Mouse (Mus musculus): ENCODE measurements around the gene Gcn1l1. TPM values are rescaled to one million over a fixed set of nuclear protein-coding genes. Genes with fewer than 3 reads are reported as not detected.

Gcn1l1 gene
- polyA plus RNA-seq, 2 experiments: 11.4 to 14.8 TPM

DNA sequence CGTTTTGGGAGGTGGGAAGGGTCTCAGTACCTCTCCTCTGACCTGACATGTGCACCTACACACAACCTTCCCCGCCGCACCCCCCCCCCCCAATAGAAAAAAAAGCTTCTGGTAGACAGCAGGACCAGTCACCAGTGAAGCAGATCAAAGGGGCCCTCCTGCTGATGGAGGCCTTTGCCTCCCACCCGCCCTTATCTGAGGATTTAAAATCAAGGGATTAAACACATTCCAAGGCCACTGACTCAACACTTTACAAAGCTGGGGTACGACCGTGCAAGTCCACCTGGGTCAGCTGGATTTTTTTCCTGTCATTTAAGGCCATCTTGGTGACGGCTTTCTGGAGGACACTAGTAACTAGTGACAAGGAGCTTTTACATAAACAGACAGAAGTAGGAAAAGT is 102.8 kb downstream of the Gcn1l1 start:
- no peak for DNase-seq (ENCODE audit: low read depth in 3 of 3, low spot score in 3 of 3)
- no peak for ATAC-seq (ENCODE audit: insufficient read depth)
- H3K4me3 ChIP-seq (ENCODE audit: insufficient read depth in 1 of 2, low read depth in 2 of 2, low read length in 2 of 2): no peak overlapping the region
- H3K27me3 ChIP-seq (ENCODE audit: control insufficient read depth, insufficient read depth, low read length): no peaks in the 10 kb centered on the region
- no peaks in the 10 kb centered on the region for H3K4me1 ChIP-seq (replicated peaks; ENCODE audit: control insufficient read depth in 2 of 2, insufficient read depth in 2 of 2, low read length in 1 of 2)
- TF ChIP-seq CTCF (IDR thresholded peaks at IDR 0.05; ENCODE audit: low read depth): no peak
- no peak for TF ChIP-seq EP300 (IDR thresholded peaks at IDR 0.05; ENCODE audit: low read depth)
- no peaks in the 10 kb centered on the region for H3K36me3 ChIP-seq (replicated peaks; ENCODE audit: control insufficient read depth, insufficient read depth, low read depth)
- WGBS (ENCODE audit: insufficient replicate concordance): 35% methylated on average over 7 of the region's 7 CpGs
- H3K9ac ChIP-seq (replicated peaks): no peak overlapping the region
- H3K9me3 ChIP-seq (ENCODE audit: control insufficient read depth, low read length): no peaks in the 10 kb centered on the region
- no peak overlapping the region for H3K4me2 ChIP-seq (ENCODE audit: low read depth)
- H3K27ac ChIP-seq: no peak overlapping the region

GRCm38 (mm10) chr5:115668986-115669385 is 103.9 kb downstream of the Gcn1l1 start:
- H3K27ac ChIP-seq: no peak overlapping the region
- DNase-seq (ENCODE audit: low read depth in 3 of 3, low spot score in 3 of 3) (no peak), ATAC-seq (ENCODE audit: insufficient read depth) (no peak)
- 75% methylated on average over 12 of the region's 12 CpGs for WGBS (ENCODE audit: insufficient replicate concordance)
- no peak overlapping the region for H3K4me3 ChIP-seq (ENCODE audit: insufficient read depth in 1 of 2, low read depth in 2 of 2, low read length in 2 of 2)
- TF ChIP-seq EP300 (IDR thresholded peaks at IDR 0.05; ENCODE audit: low read depth) (no peak), CTCF (IDR thresholded peaks at IDR 0.05; ENCODE audit: low read depth) (no peak)
- H3K27me3 ChIP-seq (ENCODE audit: control insufficient read depth, insufficient read depth, low read length): no peaks in the 10 kb centered on the region
- H3K4me1 ChIP-seq (replicated peaks; ENCODE audit: control insufficient read depth in 2 of 2, insufficient read depth in 2 of 2, low read length in 1 of 2): no peaks in the 10 kb centered on the region
- H3K9me3 ChIP-seq (ENCODE audit: control insufficient read depth, low read length): no peaks in the 10 kb centered on the region
- no peaks in the 10 kb centered on the region for H3K36me3 ChIP-seq (replicated peaks; ENCODE audit: control insufficient read depth, insufficient read depth, low read depth)
- no peak overlapping the region for H3K4me2 ChIP-seq (ENCODE audit: low read depth)
- no peak overlapping the region for H3K9ac ChIP-seq (replicated peaks)

DNA sequence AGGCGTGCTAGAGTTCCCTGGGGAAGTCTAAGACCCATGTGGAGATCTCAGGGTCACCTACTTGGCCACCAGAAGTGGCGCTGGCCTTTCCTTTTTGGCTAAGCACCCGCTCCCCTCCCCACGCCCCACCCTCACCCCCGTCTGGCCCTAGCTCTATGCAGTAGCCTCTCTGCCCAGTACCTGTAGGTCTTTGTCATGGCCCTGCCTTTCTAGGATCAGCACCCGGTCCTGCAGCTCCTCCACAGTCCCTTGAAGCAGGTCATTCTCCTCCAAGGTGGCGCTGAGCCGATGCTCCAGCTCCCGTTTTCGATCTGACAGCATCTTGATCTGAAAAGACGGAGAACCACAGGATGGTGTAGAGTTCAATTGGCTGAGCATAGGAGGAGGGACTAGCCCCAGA is 104.9 kb downstream of the Gcn1l1 start:
- WGBS (ENCODE audit: insufficient replicate concordance): 65% methylated on average over 11 of the region's 11 CpGs
- Histone ChIP-seq H3K4me2 (ENCODE audit: low read depth) (no peak overlapping the region), H3K4me3 (ENCODE audit: insufficient read depth in 1 of 2, low read depth in 2 of 2, low read length in 2 of 2) (no peak overlapping the region), H3K9ac (replicated peaks) (no peak overlapping the region), H3K4me1 (replicated peaks; ENCODE audit: control insufficient read depth in 2 of 2, insufficient read depth in 2 of 2, low read length in 1 of 2) (no peaks in the 10 kb centered on the region), H3K27ac (no peak overlapping the region), H3K9me3 (ENCODE audit: control insufficient read depth, low read length) (no peaks in the 10 kb centered on the region), H3K36me3 (replicated peaks; ENCODE audit: control insufficient read depth, insufficient read depth, low read depth) (no peaks in the 10 kb centered on the region), H3K27me3 (ENCODE audit: control insufficient read depth, insufficient read depth, low read length) (no peaks in the 10 kb centered on the region)
- DNase-seq (ENCODE audit: low read depth in 3 of 3, low spot score in 3 of 3) (no peak), ATAC-seq (ENCODE audit: insufficient read depth) (no peak)
- TF ChIP-seq CTCF (IDR thresholded peaks at IDR 0.05; ENCODE audit: low read depth): no peak

GRCm38 (mm10) chr5:115670406-115670805 is 105.4 kb downstream of the Gcn1l1 start:
- Histone ChIP-seq H3K27me3 (ENCODE audit: control insufficient read depth, insufficient read depth, low read length) (no peaks in the 10 kb centered on the region), H3K9ac (replicated peaks) (no peak overlapping the region), H3K4me3 (ENCODE audit: insufficient read depth in 1 of 2, low read depth in 2 of 2, low read length in 2 of 2) (no peak overlapping the region), H3K4me2 (ENCODE audit: low read depth) (no peak overlapping the region), H3K27ac (no peak overlapping the region), H3K36me3 (replicated peaks; ENCODE audit: control insufficient read depth, insufficient read depth, low read depth) (no peaks in the 10 kb centered on the region), H3K4me1 (replicated peaks; ENCODE audit: control insufficient read depth in 2 of 2, insufficient read depth in 2 of 2, low read length in 1 of 2) (no peaks in the 10 kb centered on the region), H3K9me3 (ENCODE audit: control insufficient read depth, low read length) (no peaks in the 10 kb centered on the region)
- 44% methylated on average over 2 of the region's 2 CpGs for WGBS (ENCODE audit: insufficient replicate concordance)
- ATAC-seq (ENCODE audit: insufficient read depth): no peak
- no peak for DNase-seq (ENCODE audit: low read depth in 3 of 3, low spot score in 3 of 3)
- TF ChIP-seq CTCF (IDR thresholded peaks at IDR 0.05; ENCODE audit: low read depth) (no peak), EP300 (IDR thresholded peaks at IDR 0.05; ENCODE audit: low read depth) (no peak)

GRCm38 (mm10) chr5:115671846-115672245 is 106.8 kb downstream of the Gcn1l1 start:
- DNase-seq (ENCODE audit: low read depth in 3 of 3, low spot score in 3 of 3): no peak
- ATAC-seq (ENCODE audit: insufficient read depth): no peak

More at GRCm38 (mm10) chr5:115671846-115672245, 106.8 kb downstream of the Gcn1l1 start:
- Histone ChIP-seq H3K27me3 (ENCODE audit: control insufficient read depth, insufficient read depth, low read length) (no peaks in the 10 kb centered on the region), H3K9ac (replicated peaks) (no peak overlapping the region), H3K4me2 (ENCODE audit: low read depth) (no peak overlapping the region), H3K27ac (no peak overlapping the region), H3K9me3 (ENCODE audit: control insufficient read depth, low read length) (no peaks in the 10 kb centered on the region), H3K36me3 (replicated peaks; ENCODE audit: control insufficient read depth, insufficient read depth, low read depth) (no peaks in the 10 kb centered on the region), H3K4me1 (replicated peaks; ENCODE audit: control insufficient read depth in 2 of 2, insufficient read depth in 2 of 2, low read length in 1 of 2) (no peaks in the 10 kb centered on the region), H3K4me3 (ENCODE audit: insufficient read depth in 1 of 2, low read depth in 2 of 2, low read length in 2 of 2) (no peak overlapping the region)
- 57% methylated on average over 8 of the region's 8 CpGs for WGBS (ENCODE audit: insufficient replicate concordance)
- no peak for TF ChIP-seq EP300 (IDR thresholded peaks at IDR 0.05; ENCODE audit: low read depth)
- TF ChIP-seq CTCF (IDR thresholded peaks at IDR 0.05; ENCODE audit: low read depth): no peak

Small RNA genes within 50 kb of the gene (microRNA-seq; reads per million reads assigned to microRNA genes)
- not detected for gene Mir7029
- not detected for gene Mir7030

Other genes with a start within 250 kb of the Gcn1l1 start
- gene Srsf9, start 238.1 kb upstream of the Gcn1l1 start, polyA plus RNA-seq (2012; rRNA removed): 31.8 and 46.2 TPM in 2 replicates
- gene Srsf9, start 238.1 kb upstream of the Gcn1l1 start, polyA plus RNA-seq (2014; fragmentation: Nextera tagmentation; extraction: Ambion mirVana): 81.6 and 93.6 TPM in 2 replicates
- gene Gatc, start 224.1 kb upstream of the Gcn1l1 start, polyA plus RNA-seq (2012; rRNA removed): 11.6 and 12.5 TPM in 2 replicates
- gene Gatc, start 224.1 kb upstream of the Gcn1l1 start, polyA plus RNA-seq (2014; fragmentation: Nextera tagmentation; extraction: Ambion mirVana): 13.6 and 15.4 TPM in 2 replicates
- gene Triap1, start 224.0 kb upstream of the Gcn1l1 start, polyA plus RNA-seq (2012; rRNA removed): 11.0 and 15.4 TPM in 2 replicates
- gene Triap1, start 224.0 kb upstream of the Gcn1l1 start, polyA plus RNA-seq (2014; fragmentation: Nextera tagmentation; extraction: Ambion mirVana): 28.9 and 30.8 TPM in 2 replicates
- gene Cox6a1, start 216.3 kb upstream of the Gcn1l1 start, polyA plus RNA-seq (2012; rRNA removed): 747 and 780 TPM in 2 replicates
- 731 and 761 TPM in 2 replicates for gene Cox6a1, start 216.3 kb upstream of the Gcn1l1 start, polyA plus RNA-seq (2014; fragmentation: Nextera tagmentation; extraction: Ambion mirVana)
- gene Msi1, start 135.7 kb upstream of the Gcn1l1 start, polyA plus RNA-seq (2012; rRNA removed): 0.95 and 1.2 TPM in 2 replicates
- 0.37 and 0.59 TPM in 2 replicates for gene Msi1, start 135.7 kb upstream of the Gcn1l1 start, polyA plus RNA-seq (2014; fragmentation: Nextera tagmentation; extraction: Ambion mirVana)
- not detected in 2 replicates for gene Pla2g1b, start 99.0 kb upstream of the Gcn1l1 start, polyA plus RNA-seq (2012; rRNA removed)
- not detected in 2 replicates for gene Pla2g1b, start 99.0 kb upstream of the Gcn1l1 start, polyA plus RNA-seq (2014; fragmentation: Nextera tagmentation; extraction: Ambion mirVana)
- gene Sirt4, start 80.5 kb upstream of the Gcn1l1 start, polyA plus RNA-seq (2012; rRNA removed): 8.4 and 9.4 TPM in 2 replicates
- gene Sirt4, start 80.5 kb upstream of the Gcn1l1 start, polyA plus RNA-seq (2014; fragmentation: Nextera tagmentation; extraction: Ambion mirVana): 2.8 and 3.9 TPM in 2 replicates
- gene Pxn, start 58.6 kb upstream of the Gcn1l1 start, polyA plus RNA-seq (2012; rRNA removed): 12.9 and 13.7 TPM in 2 replicates
- gene Pxn, start 58.6 kb upstream of the Gcn1l1 start, polyA plus RNA-seq (2014; fragmentation: Nextera tagmentation; extraction: Ambion mirVana): 4.8 and 5.6 TPM in 2 replicates
- gene Rplp0, start 5.8 kb upstream of the Gcn1l1 start, polyA plus RNA-seq (2012; rRNA removed): 1,933 and 2,132 TPM in 2 replicates
- 1,503 and 1,567 TPM in 2 replicates for gene Rplp0, start 5.8 kb upstream of the Gcn1l1 start, polyA plus RNA-seq (2014; fragmentation: Nextera tagmentation; extraction: Ambion mirVana)
- 24.5 and 28.2 TPM in 2 replicates for gene Rab35, start 66.7 kb downstream of the Gcn1l1 start, polyA plus RNA-seq (2012; rRNA removed)
- gene Rab35, start 66.7 kb downstream of the Gcn1l1 start, polyA plus RNA-seq (2014; fragmentation: Nextera tagmentation; extraction: Ambion mirVana): 14.8 and 14.9 TPM in 2 replicates
- 2.1 and 2.2 TPM in 2 replicates for gene Bicdl1, start 166.4 kb downstream of the Gcn1l1 start, polyA plus RNA-seq (2012; rRNA removed)
- 0.98 and 1.7 TPM in 2 replicates for gene Bicdl1, start 166.4 kb downstream of the Gcn1l1 start, polyA plus RNA-seq (2014; fragmentation: Nextera tagmentation; extraction: Ambion mirVana)